Mouse (Mus musculus): ENCODE measurements around the gene Pnpla1. TPM values are rescaled to one million over a fixed set of nuclear protein-coding genes. Genes with fewer than 3 reads are reported as not detected.

The Pnpla1 gene
- polyA plus RNA-seq, 1 experiment from 2014 or later = not detected

DNA sequence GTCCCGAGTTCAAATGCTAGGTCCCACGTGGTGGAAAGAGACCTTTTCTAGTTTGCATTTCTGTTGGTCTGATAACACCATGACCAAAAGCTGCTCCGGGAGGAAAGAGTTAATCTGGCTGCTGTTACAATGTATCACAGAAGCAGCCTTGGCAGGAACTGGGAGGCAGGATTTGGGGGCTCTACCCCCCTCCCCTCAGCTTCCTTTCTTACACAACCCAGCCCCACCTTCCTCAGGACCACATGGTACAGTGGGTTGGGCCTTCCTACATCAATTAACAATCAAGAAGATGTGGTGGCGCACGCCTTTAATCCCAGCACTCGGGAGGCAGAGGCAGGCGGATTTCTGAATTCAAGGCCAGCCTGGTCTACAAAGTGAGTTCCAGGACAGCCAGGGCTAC, 3.8 kb upstream of the Pnpla1 start:
- Histone ChIP-seq H3K4me1 (no peaks in the 10 kb centered on the region), H3K9me3 (replicated peaks) (peaks cover 12% of the 10 kb centered on the region), H3K4me3 (no peak overlapping the region), H3K27me3 (no peaks in the 10 kb centered on the region), H3K36me3 (no peaks in the 10 kb centered on the region), H3K27ac (no peak overlapping the region), H3K9ac (no peak overlapping the region), H3K4me2 (replicated peaks) (no peak overlapping the region)
- 86% methylated on average over 7 of the region's 7 CpGs for WGBS
- no peak for ATAC-seq (ENCODE audit: low FRiP score)

GRCm38 (mm10) chr17:28855166-28855885, 2.9 kb upstream of the Pnpla1 start:
- no peaks in the 10 kb centered on the region for H3K27me3 ChIP-seq
- no peak overlapping the region for H3K4me3 ChIP-seq
- no peak for ATAC-seq (ENCODE audit: low FRiP score)
- H3K4me1 ChIP-seq = no peaks in the 10 kb centered on the region
- H3K27ac ChIP-seq = no peak overlapping the region
- WGBS = 78% methylated on average over 9 of the region's 9 CpGs
- no peak overlapping the region for H3K4me2 ChIP-seq (replicated peaks)
- peaks cover 12% of the 10 kb centered on the region for H3K9me3 ChIP-seq (replicated peaks)
- H3K9ac ChIP-seq = no peak overlapping the region
- no peaks in the 10 kb centered on the region for H3K36me3 ChIP-seq

GRCm38 (mm10) chr17:28856030-28856429, 2.2 kb upstream of the Pnpla1 start:
- ATAC-seq (ENCODE audit: low FRiP score) = no peak
- Histone ChIP-seq H3K4me1 (no peaks in the 10 kb centered on the region), H3K4me2 (replicated peaks) (no peak overlapping the region), H3K27ac (no peak overlapping the region; the same call in 1 of the 2 replicates), H3K9ac (no peak overlapping the region), H3K27me3 (no peaks in the 10 kb centered on the region), H3K4me3 (no peak overlapping the region), H3K36me3 (no peaks in the 10 kb centered on the region), H3K9me3 (replicated peaks) (peaks cover 12% of the 10 kb centered on the region)
- 70% methylated on average over 3 of the region's 3 CpGs for WGBS

DNA sequence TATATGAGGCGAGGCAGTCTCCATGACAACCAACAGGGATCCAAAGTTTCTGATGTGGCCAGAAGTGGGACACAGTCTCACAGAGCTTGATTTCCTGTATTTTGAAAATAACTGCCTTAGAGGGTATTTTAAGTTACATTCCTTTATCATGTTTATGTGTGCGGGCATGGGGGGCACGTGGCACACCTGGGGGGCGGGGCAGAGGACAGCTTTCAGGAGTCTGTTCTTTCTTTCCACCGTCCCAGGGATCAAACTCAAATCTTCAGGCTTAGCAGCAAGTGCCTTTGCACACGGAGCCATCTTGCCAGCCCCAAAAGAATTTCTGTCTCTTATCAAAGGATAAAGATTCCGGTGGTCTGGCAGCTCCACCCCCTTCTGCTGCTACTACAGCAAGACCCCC, 5.7 kb downstream of the Pnpla1 start:
- no peak overlapping the region for H3K4me2 ChIP-seq (replicated peaks)
- no peak for ATAC-seq (ENCODE audit: low FRiP score)
- no peak overlapping the region for H3K27ac ChIP-seq
- H3K9ac ChIP-seq = no peak overlapping the region
- H3K27me3 ChIP-seq = no peaks in the 10 kb centered on the region
- 79% methylated on average over 7 of the region's 7 CpGs for WGBS
- no peaks in the 10 kb centered on the region for H3K9me3 ChIP-seq (replicated peaks)
- no peaks in the 10 kb centered on the region for H3K36me3 ChIP-seq
- no peak overlapping the region for H3K4me3 ChIP-seq
- peaks cover 4% of the 10 kb centered on the region; the same call in 1 of the 2 replicates for H3K4me1 ChIP-seq

DNA sequence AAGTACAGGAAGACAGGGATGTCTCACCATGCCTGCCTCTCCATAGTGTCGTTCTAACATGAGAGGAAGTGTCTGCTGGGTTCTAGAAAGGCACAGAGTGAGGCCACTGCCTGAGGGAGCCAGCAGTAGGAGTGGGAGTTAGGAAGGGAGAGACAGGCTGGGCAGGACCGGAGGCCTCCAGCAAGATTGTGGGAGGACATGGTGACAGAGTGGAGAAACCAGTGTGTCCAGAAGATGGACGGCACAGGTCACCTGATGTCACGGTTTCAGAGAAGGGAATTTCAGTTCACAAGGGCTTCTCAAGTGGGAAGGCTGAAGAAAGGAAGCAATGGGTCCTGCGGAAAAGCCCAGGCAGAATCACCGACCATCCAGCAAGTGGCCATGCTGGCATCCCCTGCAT, 6.3 kb downstream of the Pnpla1 start:
- WGBS = 77% methylated on average over 6 of the region's 6 CpGs
- ATAC-seq (ENCODE audit: low FRiP score) = no peak
- H3K27me3 ChIP-seq = no peaks in the 10 kb centered on the region

GRCm38 (mm10) chr17:28866921-28867320, 8.7 kb downstream of the Pnpla1 start:
- Histone ChIP-seq H3K36me3 (no peaks in the 10 kb centered on the region), H3K9me3 (replicated peaks) (no peaks in the 10 kb centered on the region), H3K9ac (no peak overlapping the region), H3K4me3 (no peak overlapping the region), H3K4me1 (peaks cover 15% of the 10 kb centered on the region), H3K4me2 (replicated peaks) (no peak overlapping the region), H3K27me3 (no peaks in the 10 kb centered on the region), H3K27ac (no peak overlapping the region)
- no peak for ATAC-seq (ENCODE audit: low FRiP score)

More for the DNA sequence above, 6.3 kb downstream of the Pnpla1 start:
- Histone ChIP-seq H3K36me3 (no peaks in the 10 kb centered on the region), H3K27ac (no peak overlapping the region), H3K9ac (no peak overlapping the region), H3K4me3 (no peak overlapping the region), H3K9me3 (replicated peaks) (no peaks in the 10 kb centered on the region), H3K4me2 (replicated peaks) (no peak overlapping the region), H3K4me1 (peaks cover 9% of the 10 kb centered on the region)

DNA sequence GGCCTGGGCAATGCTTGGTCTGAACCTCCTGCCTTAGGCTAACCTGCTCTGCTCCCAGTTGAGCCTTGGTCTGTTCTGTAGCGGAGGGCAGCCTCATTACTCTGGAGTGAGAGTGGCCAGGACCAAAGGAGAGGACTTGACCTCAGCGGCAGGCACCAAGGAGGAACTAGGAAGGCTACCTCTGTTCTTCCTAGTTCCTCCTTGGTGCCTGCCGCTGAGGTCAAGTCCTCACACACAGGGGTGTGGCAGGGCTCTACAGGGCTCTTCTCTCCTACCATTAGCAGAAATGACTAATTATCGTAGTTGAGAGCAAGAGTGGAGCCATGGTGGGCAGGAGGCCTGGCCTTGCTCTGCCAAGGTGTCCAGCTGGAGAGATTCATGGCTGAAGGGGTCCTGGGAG, 9.2 kb downstream of the Pnpla1 start:
- H3K9me3 ChIP-seq (replicated peaks) = no peaks in the 10 kb centered on the region
- ATAC-seq (ENCODE audit: low FRiP score) = no peak
- H3K4me3 ChIP-seq = no peak overlapping the region
- no peak overlapping the region for H3K4me2 ChIP-seq (replicated peaks)
- no peak overlapping the region for H3K9ac ChIP-seq
- no peaks in the 10 kb centered on the region for H3K36me3 ChIP-seq
- no peak overlapping the region for H3K27ac ChIP-seq
- peaks cover 15% of the 10 kb centered on the region for H3K4me1 ChIP-seq
- H3K27me3 ChIP-seq = no peaks in the 10 kb centered on the region
- WGBS = 90% methylated on average over 4 of the region's 4 CpGs

GRCm38 (mm10) chr17:28869412-28870110, 11.3 kb downstream of the Pnpla1 start:
- Histone ChIP-seq H3K36me3 (no peaks in the 10 kb centered on the region), H3K27me3 (no peaks in the 10 kb centered on the region), H3K4me3 (no peak overlapping the region), H3K4me1 (peaks cover 15% of the 10 kb centered on the region), H3K27ac (peak overlapping the region; percentile 82), H3K4me2 (replicated peaks) (peak overlapping the region; percentile 9; the same call in 1 of the 2 replicates), H3K9ac (no peak overlapping the region), H3K9me3 (replicated peaks) (no peaks in the 10 kb centered on the region)
- ATAC-seq (ENCODE audit: low FRiP score) = peak; percentile 94
- 69% methylated on average over 9 of the region's 9 CpGs for WGBS

- Histone ChIP-seq H3K9ac (no peak overlapping the region), H3K4me2 (replicated peaks) (no peak overlapping the region), H3K4me3 (no peak overlapping the region), H3K4me1 (peaks cover 15% of the 10 kb centered on the region), H3K27ac (peak overlapping the region; percentile 82), H3K27me3 (no peaks in the 10 kb centered on the region), H3K36me3 (no peaks in the 10 kb centered on the region), H3K9me3 (replicated peaks) (no peaks in the 10 kb centered on the region)
- 71% methylated on average over 5 of the region's 5 CpGs for WGBS
- no peak for ATAC-seq (ENCODE audit: low FRiP score)
These were observed 12.2 kb downstream of the Pnpla1 start for GRCm38 (mm10) chr17:28870435-28870834.

- no peak for ATAC-seq (ENCODE audit: low FRiP score)
- Histone ChIP-seq H3K27ac (peak overlapping the region; percentile 35; the same call in 1 of the 2 replicates), H3K9ac (no peak overlapping the region), H3K4me1 (peaks cover 15% of the 10 kb centered on the region), H3K4me2 (replicated peaks) (no peak overlapping the region), H3K36me3 (no peaks in the 10 kb centered on the region), H3K4me3 (no peak overlapping the region), H3K27me3 (no peaks in the 10 kb centered on the region), H3K9me3 (replicated peaks) (no peaks in the 10 kb centered on the region)
- WGBS = 70% methylated on average over 11 of the region's 11 CpGs
These were observed 13.6 kb downstream of the Pnpla1 start for GRCm38 (mm10) chr17:28871831-28872230.

- Histone ChIP-seq H3K9ac (no peak overlapping the region), H3K27ac (no peak overlapping the region), H3K9me3 (replicated peaks) (no peaks in the 10 kb centered on the region), H3K4me3 (no peak overlapping the region), H3K4me2 (replicated peaks) (no peak overlapping the region), H3K4me1 (peaks cover 15% of the 10 kb centered on the region), H3K36me3 (no peaks in the 10 kb centered on the region), H3K27me3 (no peaks in the 10 kb centered on the region)
- ATAC-seq (ENCODE audit: low FRiP score) = no peak
- WGBS = 85% methylated on average over 7 of the region's 7 CpGs
These were observed 14.1 kb downstream of the Pnpla1 start for GRCm38 (mm10) chr17:28872322-28872721.

- H3K9me3 ChIP-seq (replicated peaks) = no peaks in the 10 kb centered on the region
- H3K36me3 ChIP-seq = no peaks in the 10 kb centered on the region
- ATAC-seq (ENCODE audit: low FRiP score) = no peak
- H3K27ac ChIP-seq = no peak overlapping the region
- no peaks in the 10 kb centered on the region; the same call in 1 of the 2 replicates for H3K27me3 ChIP-seq
- H3K9ac ChIP-seq = no peak overlapping the region
- peaks cover 8% of the 10 kb centered on the region for H3K4me1 ChIP-seq
- WGBS = 75% methylated on average over 4 of the region's 4 CpGs
- H3K4me3 ChIP-seq = no peak overlapping the region
- no peak overlapping the region for H3K4me2 ChIP-seq (replicated peaks)
These were observed 16.0 kb downstream of the Pnpla1 start for GRCm38 (mm10) chr17:28874216-28874615.

GRCm38 (mm10) chr17:28874825-28875224, 16.6 kb downstream of the Pnpla1 start:
- Histone ChIP-seq H3K27me3 (no peaks in the 10 kb centered on the region; the same call in 1 of the 2 replicates), H3K4me3 (no peak overlapping the region), H3K36me3 (no peaks in the 10 kb centered on the region), H3K9me3 (replicated peaks) (no peaks in the 10 kb centered on the region), H3K4me2 (replicated peaks) (no peak overlapping the region), H3K27ac (no peak overlapping the region), H3K4me1 (peaks cover 3% of the 10 kb centered on the region), H3K9ac (no peak overlapping the region)
- no peak for ATAC-seq (ENCODE audit: low FRiP score)
- 72% methylated on average over 7 of the region's 7 CpGs for WGBS

Measured in hindbrain, embryonic 12.5 days (tissue).